Mouse (Mus musculus) hindbrain, embryonic 14.5 days (tissue): ENCODE data around the gene Olfr1366. TPM values are rescaled to one million over a fixed set of nuclear protein-coding genes. Genes with fewer than 3 reads are reported as not detected.

Experiments used
- ATAC-seq: fragments of 200-750 bp; cut with Nextera tagmentation; 2 replicates; pipeline ENCODE4 v1.8.0; 2017; ENCODE audit warnings: moderate number of reproducible peaks, mild to moderate bottlenecking, moderate TSS enrichment, moderate library complexity; ENCODE audit not compliant: low FRiP score
- DNase-seq: peaks from one replicate; pipeline ENCODE4 v3.0.0-alpha.2; 2015; ENCODE audit warnings: low spot score
- H3K27ac ChIP-seq: fragments of 300-500 bp; sonication (generic); 2 replicates; pipeline ENCODE4 v1.5.1; 2014; ENCODE audit warnings: mild to moderate bottlenecking, moderate library complexity
- H3K27me3 ChIP-seq: fragments of 300-500 bp; sonication (generic); 2 replicates; pipeline ENCODE4 v1.6.1; 2014; ENCODE audit warnings: mild to moderate bottlenecking, low read length, mixed read lengths; ENCODE audit not compliant: control insufficient read depth, insufficient read depth
- H3K36me3 ChIP-seq: fragments of 300-500 bp; sonication (generic); replicated peaks from 2 replicates; pipeline ENCODE4 v1.6.1; 2014; ENCODE audit not compliant: control insufficient read depth, insufficient read depth
- H3K4me1 ChIP-seq: fragments of 300-500 bp; sonication (generic); replicated peaks from 2 replicates; pipeline ENCODE4 v1.6.1; 2014; ENCODE audit warnings: antibody characterized with exemption, low read length, mixed read lengths; ENCODE audit not compliant: control insufficient read depth, insufficient read depth
- H3K4me2 ChIP-seq: fragments of 300-500 bp; sonication (generic); replicated peaks from 2 replicates; pipeline ENCODE4 v1.6.1; 2014; ENCODE audit warnings: mild to moderate bottlenecking, moderate library complexity
- H3K4me3 ChIP-seq: fragments of 300-500 bp; sonication (generic); replicated peaks from 2 replicates; pipeline ENCODE4 v1.5.1; 2014; ENCODE audit warnings: mild to moderate bottlenecking, low read length
- H3K9ac ChIP-seq: fragments of 300-500 bp; sonication (generic); 2 replicates; pipeline ENCODE4 v1.6.1; 2014
- H3K9me3 ChIP-seq: fragments of 300-500 bp; sonication (generic); 2 replicates; pipeline ENCODE4 v1.6.1; 2016; ENCODE audit warnings: low read length; ENCODE audit not compliant: control insufficient read depth
- WGBS: fragments of 180-500 bp; shearing (Covaris S2); extraction: QIAGEN DNeasy Blood & Tissue Kit; methylation state at CpG from one replicate; pipeline ENCODE4 v1.1.7; 2014; 5-methylcytosine and 5-hydroxymethylcytosine counted together
- polyA plus RNA-seq: library from polyadenylated mRNA; unstranded; fragments of >200 nt; fragmentation: Nextera tagmentation; extraction: Ambion mirVana; gene quantifications from 2 replicates; pipeline ENCODE4 v1.2.1, GENCODE M21; 2014

Gene Olfr1366
- polyA plus RNA-seq, result 0.08 and 0.21 TPM in 2 replicates

GRCm38 (mm10) chr13:21542708-21543107, at the start of gene Olfr1366:
Olfr1366 (minus strand) TSS chr13:21542808.
- no peak within 1 kb of the TSS for H3K27ac ChIP-seq
- no peaks in the 10 kb centered on the region for H3K36me3 ChIP-seq
- no peak within 1 kb of the TSS for H3K9ac ChIP-seq
- no peaks in the 10 kb centered on the region for H3K27me3 ChIP-seq
- H3K4me1 ChIP-seq, result no peaks in the 10 kb centered on the region
- ATAC-seq, result no peak
- 75% methylated on average over 1 of the region's 1 CpGs for WGBS
- H3K4me3 ChIP-seq, result no peak within 1 kb of the TSS
- no peak for DNase-seq
- H3K4me2 ChIP-seq, result no peak within 1 kb of the TSS
- no peaks in the 10 kb centered on the region for H3K9me3 ChIP-seq

GRCm38 (mm10) chr13:21591618-21592017, 49.0 kb upstream of the Olfr1366 start:
- no peaks in the 10 kb centered on the region for H3K4me1 ChIP-seq
- H3K4me2 ChIP-seq, result no peak overlapping the region
- DNase-seq (no peak), ATAC-seq (peak; percentile 51; the same call in 1 of the 2 replicates)
- H3K4me3 ChIP-seq, result no peak overlapping the region
- H3K27me3 ChIP-seq, result no peaks in the 10 kb centered on the region
- whole genome bisulfite sequencing, result 65% methylated on average over 2 of the region's 2 CpGs
- H3K9me3 ChIP-seq, result 0 out of 2 replicates have a peak, but pooled peaks cover 6% of the 10 kb centered on the region
- H3K36me3 ChIP-seq, result no peaks in the 10 kb centered on the region
- H3K9ac ChIP-seq, result no peak overlapping the region
- no peak overlapping the region for H3K27ac ChIP-seq

- 89% methylated on average over 2 of the region's 2 CpGs for WGBS
- ATAC-seq, result no peak
- Histone ChIP-seq H3K36me3 (no peaks in the 10 kb centered on the region), H3K9me3 (no peaks in the 10 kb centered on the region), H3K27ac (no peak within 1 kb of the TSS), H3K27me3 (no peaks in the 10 kb centered on the region), H3K4me1 (no peaks in the 10 kb centered on the region), H3K4me2 (no peak within 1 kb of the TSS), H3K9ac (no peak within 1 kb of the TSS), H3K4me3 (no peak within 1 kb of the TSS)
- DNase-seq, result no peak
Observed at GRCm38 (mm10) chr13:21581659-21582058, 39.1 kb upstream of the Olfr1366 start, which contains the start of gene Olfr1364. Olfr1364 (minus strand) TSS chr13:21581759.

GRCm38 (mm10) chr13:21559793-21560192, 17.2 kb upstream of the Olfr1366 start, which contains the start of gene Olfr1535:
Olfr1535 (minus strand) TSS chr13:21559893.
- no peaks in the 10 kb centered on the region for H3K27me3 ChIP-seq
- WGBS, result 65% methylated on average over 1 of the region's 1 CpGs
- no peak within 1 kb of the TSS for H3K9ac ChIP-seq
- no peaks in the 10 kb centered on the region for H3K9me3 ChIP-seq
- H3K27ac ChIP-seq, result no peak within 1 kb of the TSS
- H3K4me2 ChIP-seq, result no peak within 1 kb of the TSS
- H3K4me1 ChIP-seq, result no peaks in the 10 kb centered on the region
- ATAC-seq, result no peak
- no peak for DNase-seq
- H3K4me3 ChIP-seq, result no peak within 1 kb of the TSS
- no peaks in the 10 kb centered on the region for H3K36me3 ChIP-seq

GRCm38 (mm10) chr13:21550416-21551110, 8.0 kb upstream of the Olfr1366 start:
- Histone ChIP-seq H3K4me1 (no peaks in the 10 kb centered on the region), H3K4me3 (no peak overlapping the region), H3K27ac (no peak overlapping the region), H3K36me3 (no peaks in the 10 kb centered on the region), H3K9ac (no peak overlapping the region), H3K27me3 (no peaks in the 10 kb centered on the region), H3K9me3 (no peaks in the 10 kb centered on the region), H3K4me2 (no peak overlapping the region)
- 64% methylated on average over 3 of the region's 3 CpGs for WGBS
- ATAC-seq, result no peak
- no peak for DNase-seq

GRCm38 (mm10) chr13:21549487-21549886, 6.9 kb upstream of the Olfr1366 start:
- WGBS, result 89% methylated on average over 3 of the region's 3 CpGs
- Histone ChIP-seq H3K36me3 (no peaks in the 10 kb centered on the region), H3K27ac (no peak overlapping the region), H3K4me2 (no peak overlapping the region), H3K4me1 (no peaks in the 10 kb centered on the region), H3K9me3 (no peaks in the 10 kb centered on the region), H3K27me3 (no peaks in the 10 kb centered on the region), H3K4me3 (no peak overlapping the region), H3K9ac (no peak overlapping the region)
- no peak for DNase-seq
- ATAC-seq, result no peak

- peak; percentile 88 for DNase-seq
Observed at GRCm38 (mm10) chr13:21530781-21531201, 11.8 kb downstream of the Olfr1366 start, which contains the start of gene Zkscan8. Zkscan8 (minus strand) TSS chr13:21531120.

GRCm38 (mm10) chr13:21530136-21530535, 12.5 kb downstream of the Olfr1366 start:
- WGBS, result 53% methylated on average over 7 of the region's 7 CpGs
- H3K36me3 ChIP-seq, result peaks cover 11% of the 10 kb centered on the region
- no peak for DNase-seq
- peak overlapping the region; percentile 90 for H3K4me3 ChIP-seq
- H3K4me1 ChIP-seq, result peaks cover 10% of the 10 kb centered on the region; the same call in 1 of the 2 replicates
- peak overlapping the region; percentile 65 for H3K4me2 ChIP-seq
- no peaks in the 10 kb centered on the region for H3K27me3 ChIP-seq
- H3K27ac ChIP-seq, result no peak overlapping the region
- peak overlapping the region; percentile 94 for H3K9ac ChIP-seq
- H3K9me3 ChIP-seq, result no peaks in the 10 kb centered on the region
- ATAC-seq, result no peak

More at GRCm38 (mm10) chr13:21530781-21531201, 11.8 kb downstream of the Olfr1366 start, which contains the start of gene Zkscan8:
- Histone ChIP-seq H3K4me1 (peaks cover 10% of the 10 kb centered on the region; the same call in 1 of the 2 replicates), H3K9me3 (no peaks in the 10 kb centered on the region), H3K27me3 (0 out of 2 replicates have a peak, but pooled peaks cover 4% of the 10 kb centered on the region), H3K4me3 (peak within 1 kb of the TSS; percentile 90), H3K4me2 (peak within 1 kb of the TSS; percentile 65), H3K9ac (peak within 1 kb of the TSS; percentile 94), H3K27ac (peak within 1 kb of the TSS; percentile 85), H3K36me3 (peaks cover 10% of the 10 kb centered on the region; the same call in 1 of the 2 replicates)
- whole genome bisulfite sequencing, result under 1% methylated on average over 39 of the region's 39 CpGs
- peak; percentile 99 for ATAC-seq

GRCm38 (mm10) chr13:21506221-21506649, 36.4 kb downstream of the Olfr1366 start:
- H3K9me3 ChIP-seq, result no peaks in the 10 kb centered on the region
- no peaks in the 10 kb centered on the region for H3K27me3 ChIP-seq
- DNase-seq (peak; percentile 84), ATAC-seq (peak; percentile 98)
- H3K9ac ChIP-seq, result peak overlapping the region; percentile 64
- H3K27ac ChIP-seq, result peak overlapping the region; percentile 78
- peak overlapping the region; percentile 51 for H3K4me2 ChIP-seq
- no peaks in the 10 kb centered on the region for H3K4me1 ChIP-seq
- H3K36me3 ChIP-seq, result no peaks in the 10 kb centered on the region
- under 1% methylated on average over 21 of the region's 21 CpGs for WGBS
- peak overlapping the region; percentile 56 for H3K4me3 ChIP-seq
